Mouse (Mus musculus): ENCODE measurements around the gene Sap18b. TPM values are rescaled to one million over a fixed set of nuclear protein-coding genes. Genes with fewer than 3 reads are reported as not detected.

The Sap18b gene
- polyA plus RNA-seq (2015; fragmentation: Nextera tagmentation; extraction: Ambion mirVana): 372 and 452 TPM in 2 replicates

GRCm38 (mm10) chr8:95825162-95825561 is at the start of gene Sap18b:
Gene Sap18b, plus strand, starts transcription at chr8:95825346.

DNA sequence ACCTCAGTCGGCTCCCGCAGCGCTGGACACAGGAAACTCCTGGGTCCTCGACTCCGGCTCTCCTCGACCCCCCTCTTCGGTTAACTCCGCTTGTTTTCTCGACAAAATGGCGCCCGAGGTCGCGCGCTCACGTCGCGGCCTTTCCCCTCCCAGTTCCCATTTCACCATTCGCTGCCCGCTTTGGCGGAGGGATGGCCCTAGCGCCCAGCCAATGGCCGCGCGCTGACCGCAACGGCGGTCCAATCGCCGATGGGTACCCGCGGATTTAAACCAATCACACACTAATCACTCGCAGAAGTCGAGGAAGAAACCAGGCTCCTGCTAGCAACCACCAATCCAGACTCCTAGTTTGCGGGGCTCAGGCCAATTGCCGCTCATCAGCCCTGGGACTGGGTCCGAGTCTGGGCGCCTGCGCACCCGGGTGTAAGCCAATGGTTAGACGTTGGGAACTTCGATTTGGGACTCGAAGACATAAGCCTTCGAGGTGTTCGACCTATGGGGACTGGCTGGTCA is 17.8 kb upstream of the Sap18b start, which contains the start of gene Cnot1:
Cnot1 (minus strand) TSS at position 134 of the 513 bp plus-strand sequence.

DNA sequence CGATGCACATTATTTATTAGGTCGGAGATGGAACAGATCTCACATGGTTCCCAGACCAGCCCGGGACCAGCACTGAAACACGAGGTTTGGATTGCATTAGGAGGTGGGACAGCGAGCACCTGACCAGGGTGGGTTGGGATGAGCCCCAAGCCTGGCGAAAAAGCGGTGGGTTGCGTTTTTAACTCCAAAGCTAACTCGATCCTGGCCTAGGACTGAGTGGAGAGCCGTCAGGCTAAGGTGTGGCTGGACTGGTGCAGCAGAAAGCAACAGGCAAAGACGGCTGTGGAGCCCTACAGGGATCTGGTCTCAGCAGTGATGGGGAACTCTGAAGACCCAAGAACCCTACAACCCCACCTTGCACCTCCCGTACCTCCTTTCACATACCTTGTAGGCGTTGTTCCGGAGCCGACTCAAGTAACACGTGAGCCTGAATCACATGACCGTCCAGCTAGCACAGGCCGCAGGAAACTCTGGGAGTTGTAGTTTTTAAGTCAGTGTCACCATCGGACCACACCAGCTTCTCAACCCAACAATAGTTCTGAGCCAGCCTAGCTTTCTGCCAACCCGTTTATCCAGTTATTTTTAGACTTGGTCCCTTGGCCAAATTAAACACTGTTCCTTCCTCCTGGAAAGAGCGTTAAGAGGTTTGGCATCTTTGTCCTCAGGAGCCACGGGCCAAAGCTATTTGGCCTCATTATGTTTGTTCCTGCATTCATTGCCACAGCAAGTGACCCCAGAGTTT is 28.1 kb downstream of the Sap18b start, which contains the start of gene Slc38a7:
Slc38a7 (minus strand) TSS at position 438 of the 742 bp plus-strand sequence.

Other genes with a start within 250 kb of the Sap18b start
- gene Prss54, start 249.0 kb upstream of the Sap18b start, polyA plus RNA-seq (2015; fragmentation: Nextera tagmentation; extraction: Ambion mirVana): not detected in 2 replicates
- gene Gins3, start 191.9 kb upstream of the Sap18b start, polyA plus RNA-seq (2015; fragmentation: Nextera tagmentation; extraction: Ambion mirVana): 4.2 and 7.1 TPM in 2 replicates
- 31.8 and 75.4 TPM in 2 replicates for gene Ndrg4, start 148.4 kb upstream of the Sap18b start, polyA plus RNA-seq (2015; fragmentation: Nextera tagmentation; extraction: Ambion mirVana)
- 11.3 and 27.3 TPM in 2 replicates for gene Setd6, start 109.5 kb upstream of the Sap18b start, polyA plus RNA-seq (2015; fragmentation: Nextera tagmentation; extraction: Ambion mirVana)
- gene Cnot1, start 17.9 kb upstream of the Sap18b start, polyA plus RNA-seq (2015; fragmentation: Nextera tagmentation; extraction: Ambion mirVana): 19.5 and 27.1 TPM in 2 replicates
- gene Slc38a7, start 28.2 kb downstream of the Sap18b start, polyA plus RNA-seq (2015; fragmentation: Nextera tagmentation; extraction: Ambion mirVana): 13.8 and 22.4 TPM in 2 replicates
- gene Got2, start 63.2 kb downstream of the Sap18b start, polyA plus RNA-seq (2015; fragmentation: Nextera tagmentation; extraction: Ambion mirVana): 100 and 143 TPM in 2 replicates

Measured in adrenal gland, postnatal 0 days (tissue).